Mouse (Mus musculus): Measurements from ENCODE around the gene Acaa1b.

The Acaa1b gene

DNA sequence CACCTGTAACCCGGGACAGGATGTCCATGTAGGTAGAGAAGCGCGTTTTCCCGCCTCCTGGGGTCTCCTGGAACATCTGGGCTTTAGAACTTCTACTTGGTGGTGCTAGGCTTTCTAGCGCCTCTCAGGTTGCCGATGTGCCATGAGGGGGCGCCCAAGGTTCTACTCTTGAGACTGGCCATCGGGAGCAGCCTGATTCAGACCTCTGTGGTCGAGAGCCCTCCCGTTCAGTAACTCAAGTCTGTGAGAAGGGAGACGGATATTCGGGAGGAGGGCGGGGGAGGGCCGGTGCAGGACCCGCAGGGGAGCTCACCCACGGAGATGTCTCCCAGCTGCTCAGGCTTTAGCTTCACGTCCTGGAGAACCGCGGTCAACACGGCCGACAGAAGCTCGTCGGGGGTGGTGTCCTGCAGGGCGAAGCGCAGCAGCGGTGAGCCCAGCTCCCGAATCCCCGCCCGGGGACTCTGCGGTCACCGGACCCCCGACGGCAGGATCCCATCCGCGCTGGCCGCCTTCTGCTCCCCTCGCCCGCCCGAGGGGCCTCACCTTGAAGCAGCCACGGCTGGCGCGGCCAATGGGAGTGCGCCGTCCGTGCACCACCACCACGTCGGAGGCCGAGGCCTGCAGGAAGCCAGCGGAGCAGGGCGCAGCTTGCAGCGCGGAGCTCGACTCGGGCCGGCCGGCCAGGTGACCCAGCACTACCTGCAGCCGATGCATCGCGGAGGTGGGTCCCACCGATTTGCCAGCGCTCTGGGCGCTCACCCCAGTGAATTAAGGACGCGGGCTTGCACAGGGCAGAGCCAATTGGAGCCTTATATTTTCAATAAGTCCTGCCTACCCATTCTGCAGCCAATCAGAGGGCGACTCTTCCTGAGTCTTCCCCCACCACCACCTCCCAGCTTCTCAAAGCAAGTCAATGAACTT is at the start of gene Acaa1b:
Gene Acaa1b, minus strand, starts transcription at position 816 of the 924 bp plus-strand sequence.
- DNase-seq (ENCODE audit: low read depth, low spot score), result peak; percentile 18

DNA sequence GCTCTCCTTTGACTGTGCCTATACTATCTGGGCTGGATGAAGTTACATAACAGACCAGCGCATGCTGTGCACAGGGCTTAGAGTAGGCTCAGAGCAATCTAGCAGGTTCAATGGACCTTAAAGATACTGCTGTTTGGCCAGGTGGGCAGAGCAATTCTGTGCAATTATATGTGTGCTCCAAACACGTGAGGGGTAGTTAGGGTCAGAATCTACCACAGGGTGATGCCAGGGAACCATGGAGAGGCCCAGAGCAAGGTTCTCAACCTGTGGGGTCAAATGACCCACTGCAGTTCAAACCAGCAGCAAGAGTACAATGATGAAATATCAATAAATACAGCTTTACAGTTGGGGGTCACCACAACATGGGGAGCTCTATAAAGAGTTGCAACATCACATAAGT is 49.8 kb upstream of the Acaa1b start:
- DNase-seq (ENCODE audit: low read depth, low spot score), result no peak

DNA sequence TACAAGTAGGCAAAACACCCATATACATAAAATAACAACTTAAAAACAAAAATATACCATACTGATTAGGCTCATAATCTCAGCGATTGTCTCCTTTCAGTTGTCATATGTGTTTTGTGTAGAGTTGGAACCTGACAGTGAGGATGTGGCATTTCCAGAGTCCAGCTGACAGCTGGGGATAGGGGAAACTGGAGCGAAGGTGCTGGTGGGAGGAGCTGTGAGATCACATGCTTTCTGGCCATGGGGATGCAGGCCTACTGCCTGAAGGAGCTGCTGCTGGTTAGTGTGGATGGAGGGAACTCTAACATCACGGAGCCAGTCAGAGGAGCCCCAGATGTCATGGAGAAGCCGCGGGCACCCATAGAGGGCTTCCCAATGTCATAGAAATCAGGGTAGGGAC is 48.9 kb upstream of the Acaa1b start:
- no peak for DNase-seq (ENCODE audit: low read depth, low spot score)

DNA sequence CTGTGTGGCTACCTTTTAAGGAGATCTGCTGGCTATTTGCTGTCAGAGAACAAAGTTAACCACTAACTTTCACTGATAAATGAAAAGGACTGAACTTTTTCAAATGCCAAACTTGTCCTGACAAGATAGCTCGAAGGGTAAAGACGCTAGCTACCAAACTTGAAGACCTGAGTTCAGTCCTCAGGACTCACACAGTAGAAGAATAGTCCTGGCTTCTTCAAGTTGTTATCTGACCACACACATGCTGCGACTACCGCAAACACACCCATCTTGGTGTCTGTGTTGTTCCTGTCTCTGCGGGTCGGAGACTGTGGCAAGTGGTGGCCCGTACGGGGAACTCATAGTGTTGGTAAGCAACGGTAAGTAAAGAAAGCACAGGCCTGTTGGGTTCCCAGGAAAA is 46.7 kb upstream of the Acaa1b start:
- DNase-seq (ENCODE audit: low read depth, low spot score), result no peak

DNA sequence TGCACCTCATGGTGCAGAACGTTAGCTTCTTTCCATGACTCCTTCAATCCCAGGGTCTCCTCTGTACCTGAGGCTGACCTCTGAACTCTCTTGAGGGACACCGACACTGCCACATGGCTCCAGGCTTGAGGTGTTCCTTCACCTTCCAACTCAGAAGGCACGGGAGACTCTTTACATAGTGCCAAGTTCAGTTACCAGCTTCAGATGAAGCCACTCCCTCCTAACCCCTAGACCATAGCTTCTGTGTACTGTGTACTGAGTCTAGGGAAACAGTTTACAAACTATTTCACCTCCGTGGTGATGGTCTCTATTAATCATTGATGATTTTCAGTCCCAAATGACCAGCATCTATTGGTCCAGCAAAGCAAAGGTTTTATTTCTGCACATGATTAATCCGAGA is 44.8 kb upstream of the Acaa1b start:
- DNase-seq (ENCODE audit: low read depth, low spot score), result no peak

DNA sequence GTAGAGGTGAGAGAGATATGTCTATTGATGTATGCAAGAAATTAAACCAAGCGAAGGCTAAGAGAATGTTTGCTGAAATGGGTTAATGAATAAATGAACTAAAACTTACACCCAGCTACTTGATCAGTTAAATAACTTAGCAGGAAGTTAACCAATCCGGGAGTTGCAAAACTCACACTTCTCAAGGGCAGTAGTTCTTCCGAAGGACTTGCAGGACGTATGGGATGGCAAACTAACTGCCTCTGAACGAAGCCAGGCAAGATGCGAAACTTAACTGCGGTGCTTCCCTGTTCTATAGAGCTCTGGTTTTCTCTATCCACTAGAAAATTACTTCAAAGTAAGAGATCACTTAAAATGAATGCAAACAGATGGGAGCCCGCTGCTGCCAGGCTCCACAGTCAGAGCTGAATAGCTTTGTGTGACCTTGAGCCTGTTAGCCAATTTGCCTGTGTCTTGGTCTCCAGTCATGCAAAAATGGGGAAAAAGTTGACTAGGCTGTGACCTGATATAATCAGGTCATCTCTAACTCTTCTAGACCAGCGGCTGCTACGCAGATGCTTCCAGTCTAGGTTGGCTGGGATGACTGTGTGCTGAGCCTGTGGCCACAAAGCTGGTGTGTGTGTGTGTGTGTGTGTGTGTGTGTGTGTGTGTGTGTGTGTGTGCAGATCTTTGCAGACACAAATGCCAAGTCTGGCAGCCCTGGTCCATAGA is 42.4 kb upstream of the Acaa1b start:
- no peak for DNase-seq (ENCODE audit: low read depth, low spot score)

DNA sequence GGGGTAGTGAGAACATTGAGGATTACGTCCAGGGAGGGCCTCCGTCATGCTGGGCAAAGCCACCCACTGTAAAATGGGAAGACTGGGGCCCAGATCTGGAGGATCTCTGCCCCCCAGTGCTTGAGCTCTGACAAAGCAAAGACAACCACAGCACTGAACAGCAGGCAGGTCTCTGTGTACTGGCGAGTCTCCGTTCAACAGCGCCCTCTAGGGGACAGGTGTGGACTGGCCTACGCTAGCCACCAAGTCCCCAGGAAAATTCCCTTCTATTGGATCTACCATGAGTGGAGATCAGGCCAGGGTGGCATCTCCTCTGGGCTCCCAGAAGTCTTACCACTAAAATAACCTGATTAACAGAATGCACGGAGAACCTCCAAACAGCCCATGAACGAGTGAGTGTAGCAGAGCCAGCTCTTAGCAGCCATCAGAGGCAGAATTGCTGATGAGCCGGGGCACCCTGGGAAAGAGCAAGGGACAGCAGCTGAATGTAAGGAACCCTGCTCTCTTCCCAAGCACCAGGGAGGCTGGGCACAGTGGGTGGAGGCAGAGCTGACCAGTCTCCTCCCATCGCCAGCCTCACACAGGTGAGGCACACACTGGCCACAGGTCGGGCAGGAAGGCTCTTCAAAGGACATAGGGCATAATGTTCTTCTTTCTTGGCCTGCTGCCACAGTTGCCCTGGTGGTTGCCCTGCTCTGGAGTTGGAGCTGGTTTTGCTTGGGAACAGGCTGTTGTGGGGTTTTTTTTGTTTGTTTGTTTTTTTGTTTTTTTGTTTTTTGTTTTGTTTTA is 35.5 kb upstream of the Acaa1b start:
- no peak for DNase-seq (ENCODE audit: low read depth, low spot score)

DNA sequence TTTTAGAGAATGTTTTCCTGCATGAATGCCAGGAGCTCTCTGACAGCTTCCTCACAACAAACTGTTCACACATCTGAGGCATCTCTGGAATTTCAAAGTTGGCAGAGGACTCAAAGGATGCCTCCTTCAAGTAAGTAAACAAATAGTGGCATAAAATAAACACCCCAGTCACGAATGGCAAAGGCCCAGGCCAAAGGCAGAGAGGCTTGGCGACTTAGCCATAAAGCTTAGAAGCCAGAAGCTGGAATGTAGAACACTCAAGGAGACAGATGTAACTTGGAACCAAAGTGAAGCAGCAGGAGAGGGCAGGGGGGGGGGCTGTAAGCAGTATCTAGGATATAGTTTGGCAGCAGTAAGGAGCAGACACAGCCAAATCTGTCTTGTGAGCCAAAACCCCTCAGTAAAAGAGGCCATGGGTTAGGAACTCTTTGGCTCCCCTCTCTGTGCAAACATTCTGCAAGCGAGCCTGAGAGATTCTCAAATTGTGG is 24.4 kb upstream of the Acaa1b start:
- no peak for DNase-seq (ENCODE audit: low read depth, low spot score)

DNA sequence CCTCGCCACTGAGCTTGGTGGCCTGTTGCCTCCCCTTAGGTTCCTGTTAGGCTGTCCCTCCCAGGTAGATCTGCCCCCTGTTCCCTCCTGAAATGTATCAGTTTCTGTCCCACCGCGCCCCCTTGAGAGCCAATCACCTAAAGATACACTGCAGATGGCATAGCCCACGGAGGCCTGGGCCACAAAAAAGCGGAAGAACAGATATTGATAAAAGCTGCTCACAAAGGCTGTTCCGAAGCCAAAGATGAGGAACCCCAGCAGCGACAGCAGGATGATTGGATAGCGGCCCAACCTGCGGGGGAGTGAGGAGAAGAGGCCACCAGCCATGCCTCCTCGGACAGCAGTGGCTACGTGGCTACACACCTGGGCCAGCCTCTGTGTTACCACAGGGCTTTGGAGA is 22.4 kb upstream of the Acaa1b start:
- no peak for DNase-seq (ENCODE audit: low read depth, low spot score)

DNA sequence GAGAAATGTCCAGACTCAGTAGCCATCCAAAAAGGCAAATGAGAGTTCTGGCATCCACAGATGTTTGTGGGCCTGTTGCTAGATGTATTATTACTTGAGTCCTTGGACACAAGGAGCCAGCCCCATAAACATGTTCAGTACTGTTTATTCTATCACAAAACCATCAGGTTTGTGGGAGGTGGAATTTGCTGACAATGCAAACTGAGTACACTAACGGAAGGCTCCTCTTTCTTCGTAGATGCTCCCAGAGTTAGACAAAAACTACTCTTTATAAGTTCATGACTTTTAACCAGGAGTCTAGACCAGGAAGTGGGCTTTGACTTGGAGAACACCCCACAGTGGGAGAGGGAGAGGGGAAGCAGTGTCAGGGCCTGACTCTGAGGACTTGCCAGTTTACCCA is 10.7 kb upstream of the Acaa1b start:
- DNase-seq (ENCODE audit: low read depth, low spot score), result no peak

DNA sequence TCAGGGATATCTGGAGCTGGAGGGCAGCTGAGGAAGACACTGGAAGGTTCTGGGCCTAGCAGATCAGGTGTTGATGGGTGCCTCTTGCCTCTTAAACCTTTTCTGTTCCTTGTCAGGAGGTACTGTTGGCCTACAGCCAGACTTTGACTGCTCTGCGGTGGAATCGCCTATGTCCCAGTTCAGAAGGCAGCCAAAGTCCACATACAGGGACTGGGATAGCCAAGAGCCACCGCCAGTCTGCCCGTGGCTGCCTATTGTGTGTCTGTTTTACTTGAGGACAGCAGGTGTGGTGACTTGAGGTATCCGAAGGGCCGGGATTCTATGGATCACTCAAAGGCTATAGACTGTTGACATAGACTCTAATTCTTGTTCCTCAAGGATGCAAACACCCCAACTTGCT is 8.7 kb upstream of the Acaa1b start:
- no peak for DNase-seq (ENCODE audit: low read depth, low spot score)

DNA sequence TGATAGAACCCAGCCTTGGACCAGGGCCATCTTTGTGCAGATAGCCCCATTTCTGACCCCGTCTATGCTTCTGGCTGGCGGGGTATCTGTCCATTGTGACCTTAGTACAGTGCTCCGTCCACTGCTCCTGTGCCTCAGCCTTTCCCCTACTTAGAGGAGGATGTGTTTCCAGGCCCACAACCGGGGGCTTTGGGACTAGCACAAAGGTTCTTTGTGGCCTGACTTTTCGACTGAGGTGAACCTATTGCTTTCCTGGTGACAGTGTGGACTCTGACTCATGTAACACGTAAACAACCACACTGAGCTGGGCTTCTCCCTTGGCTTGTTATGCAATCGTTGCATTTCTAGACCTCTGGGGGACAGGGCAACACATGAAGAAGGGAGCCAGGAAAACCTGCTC is 7.8 kb upstream of the Acaa1b start:
- DNase-seq (ENCODE audit: low read depth, low spot score), result no peak

DNA sequence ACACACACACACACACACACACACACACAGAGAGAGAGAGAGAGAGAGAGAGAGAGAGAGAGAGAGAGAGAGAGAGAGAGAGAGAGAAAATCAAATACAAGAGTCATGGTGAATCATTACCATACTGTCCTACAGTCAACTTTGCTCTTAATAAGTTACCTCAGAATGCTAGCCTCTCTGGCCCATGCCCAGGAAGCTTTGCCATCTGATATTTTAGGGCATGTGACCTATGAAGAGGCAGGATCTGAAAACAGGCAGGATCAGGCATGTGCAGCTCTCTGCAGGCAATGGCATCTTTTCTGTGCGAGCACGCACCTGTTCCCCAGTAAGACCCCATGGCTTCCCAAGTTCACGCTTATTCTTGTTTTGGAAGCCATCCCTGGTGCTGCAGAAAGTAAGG is 3.8 kb upstream of the Acaa1b start:
- no peak for DNase-seq (ENCODE audit: low read depth, low spot score)

DNA sequence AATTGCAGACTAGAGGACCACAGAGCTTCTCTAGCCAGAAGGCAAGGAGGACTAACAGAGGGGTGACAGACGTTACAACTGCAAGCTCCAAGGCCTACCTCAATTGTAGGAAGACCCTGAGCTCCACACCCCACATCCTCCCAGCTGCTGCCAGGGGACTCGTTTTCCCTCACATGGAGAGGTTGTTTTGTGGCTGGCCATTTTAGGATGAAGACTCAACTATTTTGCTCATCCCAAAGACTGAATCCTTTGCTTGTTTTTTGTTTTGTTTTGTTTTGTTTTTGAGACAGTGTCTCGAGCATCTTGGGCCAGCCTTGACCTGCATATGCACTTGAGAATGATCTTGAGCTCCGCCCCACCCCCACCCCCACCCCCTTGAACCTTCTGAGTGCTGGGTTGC is 2.0 kb upstream of the Acaa1b start, which contains the start of gene Gm47289:
Gene Gm47289, plus strand, starts transcription at position 301 of the 400 bp plus-strand sequence.
- DNase-seq (ENCODE audit: low read depth, low spot score), result no peak

DNA sequence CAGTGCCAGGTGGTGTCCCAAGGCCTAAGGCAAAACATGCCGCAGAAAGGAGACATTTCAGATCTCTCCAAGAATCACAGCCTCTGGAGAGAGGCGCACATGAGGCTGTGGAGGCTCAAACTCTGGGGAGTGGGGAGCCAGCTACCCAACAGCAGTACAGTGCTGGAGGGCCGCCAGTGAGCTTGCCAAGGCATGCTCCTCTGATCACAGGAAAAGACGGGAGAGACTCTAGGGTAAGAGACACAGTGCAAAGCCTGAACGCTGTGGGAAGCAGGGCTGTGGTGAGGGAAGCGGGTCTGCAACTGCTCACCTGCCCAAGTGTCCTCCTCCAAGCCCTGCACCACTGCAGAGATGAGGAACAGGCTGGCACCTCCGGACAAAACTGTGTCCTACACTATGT is 1.1 kb downstream of the Acaa1b start:
- DNase-seq (ENCODE audit: low read depth, low spot score), result no peak

DNA sequence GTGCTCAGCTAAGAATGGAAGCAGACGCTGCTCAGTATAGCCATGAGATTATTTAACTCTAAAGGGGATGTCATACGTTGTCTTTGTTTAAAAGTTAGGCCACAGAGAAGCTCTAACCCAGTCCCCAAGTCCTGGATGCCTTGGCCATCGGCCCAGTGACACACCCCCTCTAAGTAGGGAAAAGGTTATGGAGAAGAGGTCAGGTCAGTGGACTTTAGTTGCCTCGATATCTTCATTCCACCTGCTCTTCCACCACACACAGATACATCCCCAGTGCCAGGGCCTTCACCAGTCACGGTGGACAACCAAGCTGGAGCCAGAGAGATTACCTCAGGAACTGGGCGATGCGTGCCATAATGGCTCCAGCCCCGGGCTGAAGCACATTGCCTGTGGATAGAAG is 1.5 kb downstream of the Acaa1b start:
- no peak for DNase-seq (ENCODE audit: low read depth, low spot score)

DNA sequence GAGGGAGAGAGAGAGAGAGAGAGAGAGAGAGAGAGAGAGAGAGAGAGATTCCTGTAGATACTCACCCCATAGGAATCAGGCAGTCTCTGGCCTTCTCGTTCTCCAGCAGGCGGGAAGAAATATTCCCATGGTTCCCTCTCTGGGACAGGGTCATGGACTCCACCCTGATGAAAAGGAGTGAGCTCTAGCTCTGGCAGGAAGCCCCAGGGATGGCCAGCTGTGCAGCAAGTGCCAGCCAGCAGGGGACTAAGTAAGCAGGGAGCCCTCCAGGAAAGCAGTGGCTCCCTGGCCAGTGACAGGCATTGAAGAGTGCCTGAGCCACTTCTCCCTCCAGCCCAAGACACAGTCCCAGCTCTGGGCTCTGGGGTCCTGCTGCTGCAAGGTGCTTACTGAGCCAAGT is 5.1 kb downstream of the Acaa1b start:
- no peak for DNase-seq (ENCODE audit: low read depth, low spot score)

DNA sequence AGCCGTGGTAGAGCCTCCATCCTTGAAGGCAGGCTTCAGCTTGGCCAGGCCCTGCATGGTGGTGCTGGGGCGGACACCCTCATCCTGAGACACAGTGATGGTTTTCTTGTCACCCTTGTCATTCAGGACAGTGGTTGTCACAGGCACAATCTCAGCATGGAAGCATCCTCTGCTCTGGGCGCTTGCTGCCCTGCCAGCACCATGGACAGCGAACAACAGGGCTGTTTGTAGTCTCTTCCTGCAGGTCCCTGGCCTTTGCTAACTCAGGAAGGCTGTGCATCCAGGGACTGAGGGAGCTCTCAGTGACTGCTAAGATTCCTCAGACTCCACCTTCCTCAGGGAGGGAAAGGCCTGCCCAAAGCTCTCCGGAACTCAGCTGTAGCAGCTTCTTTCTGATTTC is 7.3 kb downstream of the Acaa1b start:
- DNase-seq (ENCODE audit: low read depth, low spot score), result no peak

DNA sequence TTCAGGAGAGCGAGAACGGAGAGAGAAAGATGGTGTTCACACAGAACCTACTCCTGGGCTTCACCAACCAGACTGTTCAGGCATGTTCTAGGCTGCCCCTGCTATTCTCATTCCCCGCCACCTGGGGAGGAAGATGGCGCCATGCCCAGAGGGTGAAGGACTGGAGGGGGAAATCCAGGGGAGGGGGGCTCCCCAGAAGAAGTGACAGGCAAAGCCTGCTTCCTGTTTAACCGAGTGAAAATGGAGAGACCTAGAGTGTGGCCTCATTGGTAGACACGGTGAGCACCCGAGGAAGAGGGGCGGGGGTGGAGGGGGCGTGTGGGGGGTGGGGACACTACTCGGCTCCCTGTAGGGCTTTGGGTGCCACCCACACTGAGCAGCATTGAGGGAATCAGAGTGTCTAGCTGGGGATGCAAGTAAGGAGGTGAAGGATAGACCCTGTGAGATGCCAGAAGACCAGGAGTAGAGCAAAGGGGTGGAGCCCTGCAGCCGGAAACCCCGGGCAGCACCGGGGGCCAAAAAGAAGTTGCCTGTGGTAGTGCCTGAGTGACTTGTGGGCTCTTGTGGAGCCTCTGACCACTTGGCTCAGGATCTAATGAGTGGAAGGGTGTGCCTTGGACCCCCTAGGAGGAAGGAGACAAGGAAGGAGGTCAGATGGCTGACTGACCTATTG is 10.7 kb downstream of the Acaa1b start:
- no peak for DNase-seq (ENCODE audit: low read depth, low spot score)

DNA sequence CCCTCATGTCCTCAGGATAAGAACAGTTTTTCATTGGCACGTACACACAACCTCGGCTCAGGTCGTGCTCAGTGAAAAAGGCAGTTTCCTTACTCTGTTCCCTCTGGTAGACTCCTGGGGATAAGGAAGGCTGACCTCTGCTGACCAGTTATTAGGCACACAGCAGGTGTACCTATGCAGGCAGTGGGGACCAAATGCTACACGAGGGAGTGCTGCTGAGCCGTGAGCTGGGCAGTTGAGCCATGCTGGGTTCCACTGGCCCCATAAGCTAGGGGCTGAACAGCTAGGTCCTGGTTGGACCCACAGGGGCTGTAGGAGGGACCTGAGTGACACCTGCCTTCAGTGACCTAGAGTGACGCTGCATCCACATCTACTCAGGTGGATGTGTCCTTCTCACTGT is 11.3 kb downstream of the Acaa1b start:
- no peak for DNase-seq (ENCODE audit: low read depth, low spot score)

DNA sequence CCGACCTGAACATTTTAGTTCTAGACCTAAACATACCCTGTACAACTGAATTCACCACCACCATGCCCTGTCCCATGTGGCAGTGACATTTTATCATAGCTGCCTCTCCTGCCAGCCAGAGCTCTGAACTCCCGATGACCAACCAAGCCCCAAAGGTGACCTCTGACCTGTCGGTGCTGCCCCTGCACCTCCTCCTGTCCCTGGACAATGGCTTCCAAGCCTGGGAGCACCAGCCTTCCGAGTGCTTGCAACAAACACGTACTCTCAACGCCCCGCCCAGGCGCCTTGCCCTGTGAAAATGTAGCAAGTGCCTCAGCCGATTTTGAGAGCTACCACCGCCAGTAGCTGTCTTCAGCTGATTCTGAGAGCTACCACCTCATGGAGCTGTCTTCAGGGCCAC is 11.8 kb downstream of the Acaa1b start:
- DNase-seq (ENCODE audit: low read depth, low spot score), result no peak
